Mouse (Mus musculus) layer of hippocampus, postnatal 25 days (tissue): ENCODE data around the gene Evx2. TPM values are rescaled to one million over a fixed set of nuclear protein-coding genes. Genes with fewer than 3 reads are reported as not detected.
A peak's percentile ranks its signal among the peaks of the same experiment; 100 is the strongest.

Experiments used
- DNase-seq, 2 experiments: peaks; one replicate each; pipeline ENCODE4 v3.0.0; 2022; ENCODE audit warnings: mixed read lengths in 2 of 2, low spot score in 1 of 2; ENCODE audit errors: extremely low spot score in 1 of 2
- total RNA-seq, 2 experiments: library from RNA; stranded (reverse); gene quantifications; 2 replicates each; pipeline ENCODE4 v1.2.3; 2021

Gene Evx2
- total RNA-seq = not detected

DNA sequence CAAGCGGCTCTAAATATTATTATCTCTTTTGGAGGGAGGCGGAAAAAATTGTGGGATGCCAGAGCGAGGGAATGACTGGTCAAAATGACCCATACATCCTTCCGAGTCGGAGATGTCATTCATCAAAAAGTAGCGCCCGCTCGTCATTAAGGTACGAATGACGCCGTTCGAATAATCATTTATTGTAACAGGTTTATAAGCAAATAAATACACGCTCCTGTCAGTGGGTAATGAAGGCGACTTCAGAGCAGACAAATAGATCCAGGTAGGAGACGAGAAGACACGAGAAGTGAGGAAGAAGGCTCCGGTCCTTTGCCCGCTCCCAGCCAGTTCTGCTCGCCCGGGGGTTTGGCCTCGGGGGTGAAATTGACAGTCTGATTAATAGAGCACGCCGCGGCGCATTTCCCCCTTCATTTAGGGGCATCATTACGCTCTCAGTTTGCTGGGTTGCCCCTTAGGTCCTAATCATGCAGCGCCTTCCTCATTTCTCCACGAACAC, at the start of gene Evx2:
Gene Evx2, minus strand, starts transcription at position 51 of the 499 bp plus-strand sequence.
- no peak for DNase-seq

DNA sequence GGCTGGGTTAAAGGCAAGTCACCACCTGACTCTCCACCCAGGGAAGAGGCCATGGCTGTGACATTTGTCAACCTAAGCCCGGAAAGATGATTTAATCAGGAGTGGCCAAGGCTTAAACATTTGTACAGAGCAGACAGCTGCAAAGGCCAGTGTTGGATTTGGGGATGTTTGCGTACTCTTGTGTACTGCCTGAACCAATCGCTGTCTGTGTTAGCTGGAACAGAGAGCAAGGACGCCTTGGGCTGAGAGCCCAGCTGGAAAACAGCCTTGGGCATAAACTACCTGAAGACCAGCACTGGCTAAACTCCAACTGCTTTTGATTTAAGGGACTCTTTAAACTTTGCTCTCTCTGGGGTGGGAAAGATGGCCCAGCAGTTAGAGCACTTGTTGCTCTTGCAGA, 49.3 kb upstream of the Evx2 start:
- no peak for DNase-seq

DNA sequence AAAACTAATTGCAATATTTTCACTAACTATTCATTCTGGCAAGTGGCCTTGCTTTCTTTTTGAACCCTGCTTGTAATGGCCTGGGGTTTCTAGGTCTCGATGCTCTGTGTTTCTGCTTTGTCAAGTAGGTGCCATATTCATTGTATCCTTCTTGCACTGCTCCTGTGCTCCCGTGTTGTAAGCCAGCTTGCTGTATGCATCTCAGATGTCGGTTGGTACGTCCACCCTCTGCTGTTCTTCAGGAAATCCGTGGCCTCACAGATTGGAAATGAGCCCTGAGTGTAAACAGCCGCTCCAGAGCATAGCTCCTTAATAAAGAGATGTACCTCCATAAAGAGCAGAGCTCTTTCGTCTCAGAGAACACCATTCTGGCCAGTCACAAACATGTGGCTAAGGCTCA, 48.2 kb upstream of the Evx2 start:
- no peak for DNase-seq

DNA sequence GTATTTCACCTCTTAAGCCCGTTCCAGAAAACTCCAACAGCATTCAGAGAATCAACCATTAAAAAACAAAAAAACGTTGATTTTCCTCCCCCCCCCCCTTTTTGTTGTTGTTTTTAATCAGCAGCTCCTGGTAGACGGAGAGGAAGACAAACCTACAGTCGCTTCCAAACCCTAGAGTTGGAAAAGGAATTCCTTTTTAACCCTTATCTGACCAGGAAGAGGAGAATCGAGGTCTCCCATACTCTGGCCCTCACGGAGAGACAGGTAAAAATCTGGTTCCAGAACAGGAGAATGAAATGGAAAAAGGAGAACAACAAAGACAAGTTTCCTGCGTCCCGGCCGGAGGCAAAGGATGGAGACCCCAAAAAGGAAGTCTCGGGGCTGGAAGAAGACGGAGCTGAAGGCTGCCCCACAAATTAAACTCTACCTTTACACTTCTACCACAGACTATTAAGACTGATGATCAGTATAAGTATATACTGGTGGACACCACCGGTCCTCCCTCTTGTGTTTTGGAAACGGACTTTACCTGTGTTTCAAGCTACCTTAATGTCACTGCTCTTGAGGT, 47.1 kb upstream of the Evx2 start:
- no peak for DNase-seq

DNA sequence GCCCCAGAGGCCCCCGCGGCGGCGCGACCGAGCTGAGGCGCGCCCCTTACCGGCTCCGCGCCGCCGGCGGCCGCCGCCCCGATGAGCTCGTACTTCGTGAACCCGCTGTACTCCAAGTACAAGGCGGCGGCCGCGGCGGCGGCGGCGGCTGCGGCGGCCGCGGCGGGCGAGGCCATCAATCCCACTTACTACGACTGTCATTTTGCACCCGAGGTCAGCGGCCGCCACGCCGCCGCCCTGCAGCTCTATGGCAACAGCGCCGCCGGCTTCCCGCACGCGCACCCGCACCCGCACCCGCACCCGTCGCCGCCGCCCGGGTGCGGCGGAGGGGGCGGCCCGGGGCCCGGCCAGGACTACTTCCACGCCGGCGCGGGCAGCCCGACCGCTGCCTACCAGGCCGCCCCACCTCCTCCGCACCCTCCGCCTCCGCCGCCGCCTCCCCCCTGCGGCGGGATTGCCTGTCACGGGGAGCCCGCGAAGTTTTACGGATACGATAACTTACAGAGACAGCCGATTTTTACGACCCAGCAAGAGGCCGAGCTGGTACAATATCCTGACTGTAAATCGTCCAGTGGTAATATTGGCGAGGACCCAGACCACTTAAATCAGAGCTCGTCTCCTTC, 46.2 kb upstream of the Evx2 start:
- DNase-seq = no peak

DNA sequence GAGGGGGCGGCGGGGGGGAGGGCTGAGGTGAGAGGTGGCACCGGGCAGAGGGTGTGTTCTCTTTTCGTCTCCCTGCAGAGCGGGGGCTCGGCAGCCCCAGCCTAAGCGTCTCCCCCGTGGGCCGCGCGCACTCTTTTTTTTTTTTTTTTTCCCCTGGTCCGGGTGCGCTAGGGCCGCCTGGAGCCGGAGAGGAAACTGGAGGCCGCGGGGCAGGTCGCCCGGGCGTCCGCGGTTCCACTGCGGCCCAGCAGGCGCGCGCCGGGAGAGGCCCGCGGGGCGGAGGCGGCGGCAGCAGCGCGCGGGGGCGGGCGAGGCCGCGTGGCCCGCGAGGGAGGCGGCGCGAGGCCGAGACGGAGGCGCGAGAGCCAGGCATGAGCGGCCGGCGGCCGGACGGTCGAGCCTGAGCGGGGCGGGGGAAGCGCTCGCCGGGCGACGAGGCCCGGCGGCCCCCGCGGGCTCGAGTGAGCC, 45.7 kb upstream of the Evx2 start:
- DNase-seq = no peak

DNA sequence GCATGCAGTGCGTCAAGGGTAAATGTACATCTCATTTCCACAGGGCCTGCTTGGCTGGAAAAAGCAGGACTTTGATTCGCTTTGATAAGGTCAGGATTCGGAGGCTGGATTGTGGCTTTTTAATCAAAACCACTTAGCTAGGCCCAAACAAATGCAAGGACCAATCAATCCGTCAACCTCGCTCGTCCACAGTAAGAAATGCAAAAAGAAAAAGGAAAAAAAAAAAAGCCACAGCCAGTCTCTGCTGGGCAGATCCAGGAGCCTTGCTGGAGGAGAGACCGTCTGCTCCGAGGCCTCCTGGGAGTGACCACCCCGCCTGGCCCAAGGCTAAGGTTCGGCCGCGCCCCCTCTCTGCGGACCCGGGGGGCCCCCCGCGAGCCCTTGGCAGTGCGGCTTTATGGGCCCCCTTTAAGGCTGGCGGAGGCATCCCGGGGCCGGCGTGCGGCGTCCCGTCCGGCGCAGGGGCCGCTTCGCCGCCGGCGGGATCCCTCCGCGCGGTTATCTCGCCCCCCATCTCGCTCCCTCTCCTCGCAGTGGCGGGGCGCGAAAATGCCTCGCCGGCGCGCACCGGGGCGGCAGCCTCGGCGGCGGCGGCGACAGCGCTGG, 45.1 kb upstream of the Evx2 start, which contains the start of gene Hoxd8:
Gene Hoxd8, plus strand, starts transcription at position 223 of the 606 bp plus-strand sequence.
- no peak for DNase-seq

DNA sequence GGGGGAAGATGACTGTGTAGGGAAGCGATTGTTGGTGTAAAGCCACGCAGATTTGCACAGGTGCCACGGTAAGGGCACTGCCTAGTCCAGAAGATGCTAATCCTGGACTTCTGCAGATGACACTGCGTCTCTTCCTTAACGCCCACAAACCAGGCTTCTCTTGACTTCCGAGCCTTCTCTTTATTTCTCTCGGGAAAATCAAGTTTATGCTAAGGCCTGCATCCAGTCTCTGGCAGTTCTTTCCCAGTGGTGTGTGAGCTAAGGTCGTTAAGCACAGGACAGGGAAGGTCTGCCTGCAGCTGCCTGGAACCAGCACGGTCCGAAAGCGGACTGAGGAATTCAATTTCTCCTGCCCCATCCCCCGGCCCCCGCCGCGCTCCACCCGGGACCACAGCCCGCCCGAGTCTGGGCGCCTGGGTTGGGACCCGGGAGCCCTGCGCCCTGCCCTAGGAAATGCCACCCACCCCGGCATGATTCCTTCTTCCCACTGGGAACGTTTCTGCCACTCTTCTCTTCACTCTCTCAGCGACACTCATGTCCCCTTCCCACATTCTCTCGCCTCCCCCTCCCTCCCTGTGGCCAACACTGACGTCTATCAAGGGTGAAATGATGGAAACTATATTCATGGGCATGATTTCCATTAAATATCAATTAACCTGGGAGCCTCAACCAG, 44.5 kb upstream of the Evx2 start:
- DNase-seq = no peak

DNA sequence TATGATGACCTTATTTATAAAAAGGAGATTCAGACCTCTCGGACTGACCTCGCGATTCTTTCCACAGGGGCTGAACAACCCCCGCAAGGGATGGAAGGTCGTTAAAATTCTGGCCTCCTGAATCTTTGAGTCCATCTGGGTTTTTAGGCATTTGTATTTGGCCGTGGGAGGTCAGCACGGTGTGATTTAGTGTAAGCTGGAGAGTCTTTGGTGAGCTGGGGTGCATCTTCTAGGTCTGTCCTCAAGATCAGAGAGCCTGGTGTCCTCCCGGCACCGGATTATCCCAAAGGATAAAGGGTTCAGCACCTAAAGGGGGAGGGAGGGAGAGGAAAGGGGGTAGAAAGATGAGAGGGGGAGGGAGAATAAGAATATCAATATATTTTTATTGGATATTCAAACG, 44.0 kb upstream of the Evx2 start:
- DNase-seq = no peak

DNA sequence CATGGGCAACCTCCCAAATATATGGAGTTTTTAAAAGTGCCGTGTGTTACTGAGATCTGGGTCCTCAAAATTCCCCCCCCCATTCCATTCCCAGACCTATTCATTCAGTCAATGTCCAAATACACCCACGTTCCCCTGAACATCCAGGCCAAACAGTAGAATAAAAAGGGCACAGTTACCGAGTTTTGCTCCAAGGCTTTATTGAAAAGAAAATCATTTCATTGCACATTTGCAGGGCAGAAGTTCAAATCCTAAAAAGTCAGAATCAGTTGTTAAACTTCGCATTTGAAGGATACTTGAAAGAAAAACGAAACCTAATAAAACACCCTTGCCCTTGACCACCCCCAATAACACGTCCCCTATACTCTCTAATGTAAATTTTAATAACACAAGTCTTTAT, 43.5 kb upstream of the Evx2 start:
- DNase-seq = no peak

DNA sequence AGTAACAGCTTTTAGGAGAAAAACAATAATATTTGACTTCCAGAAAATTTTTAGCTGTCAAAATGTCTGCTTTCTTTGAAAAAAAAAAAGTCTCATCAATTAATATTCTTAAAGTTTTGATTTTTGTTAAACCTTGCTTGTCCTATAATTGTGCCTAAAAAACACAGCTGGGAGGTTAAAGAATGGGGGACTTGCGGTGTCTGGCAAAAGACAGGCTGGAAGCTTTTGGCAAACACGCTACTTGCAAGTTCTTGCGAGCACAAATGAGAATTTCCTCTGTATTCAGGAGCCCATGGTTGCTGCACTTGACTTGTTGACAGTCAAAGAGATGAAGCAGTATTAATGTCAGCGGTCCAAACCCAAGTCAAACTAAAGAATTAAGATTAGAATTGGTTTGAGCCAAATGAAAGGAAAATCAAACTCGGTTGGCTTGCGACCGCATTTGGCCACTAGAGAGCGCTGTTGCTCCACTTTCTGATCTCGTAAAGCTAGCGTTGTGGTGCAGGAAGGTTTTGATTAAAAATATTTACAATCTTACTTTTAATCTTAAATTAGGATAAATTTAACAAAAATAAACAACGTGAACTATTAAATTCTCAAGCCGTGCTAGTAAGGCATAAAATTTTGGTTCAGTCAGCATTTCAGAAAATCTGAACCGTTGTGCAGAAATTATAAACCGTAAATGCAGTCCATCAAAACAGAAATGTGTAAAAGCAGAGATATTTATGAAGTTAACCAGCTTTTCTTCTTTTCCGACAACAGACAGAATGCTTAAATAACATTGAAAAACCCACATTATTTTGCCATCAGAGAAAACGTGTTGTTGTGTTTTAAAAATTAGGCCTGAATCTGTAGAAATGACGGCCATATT, 42.8 kb upstream of the Evx2 start:
- peak; percentile 68 to 94 for DNase-seq

DNA sequence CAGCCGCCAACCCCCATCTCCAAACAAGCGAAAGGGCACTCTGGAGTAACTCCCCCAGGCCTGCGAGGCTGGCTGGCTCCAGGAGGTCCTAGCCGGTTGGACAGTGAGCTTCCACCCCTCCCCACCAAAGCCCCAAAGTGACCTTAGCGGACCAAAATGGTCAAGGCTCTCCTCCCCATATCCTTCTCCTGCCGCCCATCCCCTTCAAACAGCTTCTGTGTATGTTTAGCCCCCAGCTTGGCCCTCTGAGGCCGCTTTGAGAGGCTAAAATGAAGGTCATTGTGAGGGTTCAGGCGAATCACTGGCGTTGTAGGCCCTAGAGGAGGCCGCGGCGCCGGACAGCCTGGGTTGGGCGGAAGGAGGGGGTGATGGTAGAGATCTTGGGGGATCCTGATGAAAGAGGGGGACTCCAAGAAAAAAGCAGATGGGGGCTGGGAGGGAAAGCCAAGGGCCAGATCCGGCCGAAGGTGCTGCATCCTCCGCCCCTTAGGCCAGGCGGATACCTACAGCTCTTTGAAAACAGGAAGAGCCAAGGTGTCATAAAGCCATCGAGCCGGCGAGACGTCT, 41.3 kb upstream of the Evx2 start:
- DNase-seq = no peak

DNA sequence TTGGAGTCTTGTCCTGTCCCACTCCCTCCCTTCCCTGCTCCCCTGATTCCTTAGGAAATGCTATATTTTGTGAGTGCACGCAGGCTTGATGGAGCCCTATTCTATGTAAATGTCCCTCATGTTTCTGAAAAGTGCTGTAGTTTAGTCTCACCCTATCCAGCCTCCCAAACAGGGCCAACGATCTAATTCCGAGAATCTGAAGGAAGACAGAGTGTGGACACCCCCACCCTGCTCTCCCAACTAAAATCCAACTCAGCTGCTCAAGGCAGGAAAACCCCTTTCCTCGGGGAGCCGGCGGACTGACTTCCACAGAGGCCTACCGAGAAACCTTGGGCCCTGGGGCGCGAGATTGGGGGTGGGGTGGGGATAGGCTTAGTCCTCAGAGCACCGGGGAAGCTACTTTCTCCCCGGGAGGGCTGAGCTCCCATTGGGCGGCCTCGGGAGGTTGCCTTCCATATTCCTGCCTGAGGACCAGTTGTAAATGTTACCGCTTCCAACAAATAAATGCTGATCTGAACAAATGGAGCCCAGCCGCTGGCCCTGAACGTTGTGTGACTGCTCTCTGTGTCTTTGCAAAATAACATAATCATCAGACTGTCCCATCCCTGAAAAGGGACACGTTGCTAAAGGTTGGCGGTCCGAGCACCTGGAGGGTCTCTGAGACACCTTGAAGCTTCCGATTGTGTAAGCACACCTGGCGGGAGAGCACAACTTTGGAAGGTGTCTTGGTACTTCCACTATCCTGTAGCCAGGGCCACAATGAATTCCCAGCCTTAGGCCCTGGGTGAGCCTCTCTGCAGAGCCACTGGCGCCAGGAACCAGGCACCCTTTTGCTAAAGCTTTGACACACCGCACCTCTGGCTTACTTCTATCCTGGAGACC, 40.5 kb upstream of the Evx2 start:
- no peak for DNase-seq

DNA sequence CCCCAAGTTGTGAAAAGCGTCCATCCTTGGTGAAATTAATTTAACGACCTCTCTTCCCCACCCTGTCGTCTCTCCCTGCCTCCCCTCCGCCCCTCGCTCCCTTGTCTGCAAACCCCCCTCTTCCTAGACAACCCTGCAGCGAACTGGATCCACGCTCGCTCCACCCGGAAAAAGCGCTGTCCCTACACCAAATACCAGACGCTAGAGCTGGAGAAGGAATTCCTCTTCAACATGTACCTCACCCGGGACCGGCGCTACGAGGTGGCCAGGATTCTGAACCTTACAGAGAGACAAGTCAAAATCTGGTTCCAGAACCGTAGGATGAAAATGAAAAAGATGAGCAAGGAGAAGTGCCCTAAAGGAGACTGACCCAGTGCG, 39.7 kb upstream of the Evx2 start:
- no peak for DNase-seq

DNA sequence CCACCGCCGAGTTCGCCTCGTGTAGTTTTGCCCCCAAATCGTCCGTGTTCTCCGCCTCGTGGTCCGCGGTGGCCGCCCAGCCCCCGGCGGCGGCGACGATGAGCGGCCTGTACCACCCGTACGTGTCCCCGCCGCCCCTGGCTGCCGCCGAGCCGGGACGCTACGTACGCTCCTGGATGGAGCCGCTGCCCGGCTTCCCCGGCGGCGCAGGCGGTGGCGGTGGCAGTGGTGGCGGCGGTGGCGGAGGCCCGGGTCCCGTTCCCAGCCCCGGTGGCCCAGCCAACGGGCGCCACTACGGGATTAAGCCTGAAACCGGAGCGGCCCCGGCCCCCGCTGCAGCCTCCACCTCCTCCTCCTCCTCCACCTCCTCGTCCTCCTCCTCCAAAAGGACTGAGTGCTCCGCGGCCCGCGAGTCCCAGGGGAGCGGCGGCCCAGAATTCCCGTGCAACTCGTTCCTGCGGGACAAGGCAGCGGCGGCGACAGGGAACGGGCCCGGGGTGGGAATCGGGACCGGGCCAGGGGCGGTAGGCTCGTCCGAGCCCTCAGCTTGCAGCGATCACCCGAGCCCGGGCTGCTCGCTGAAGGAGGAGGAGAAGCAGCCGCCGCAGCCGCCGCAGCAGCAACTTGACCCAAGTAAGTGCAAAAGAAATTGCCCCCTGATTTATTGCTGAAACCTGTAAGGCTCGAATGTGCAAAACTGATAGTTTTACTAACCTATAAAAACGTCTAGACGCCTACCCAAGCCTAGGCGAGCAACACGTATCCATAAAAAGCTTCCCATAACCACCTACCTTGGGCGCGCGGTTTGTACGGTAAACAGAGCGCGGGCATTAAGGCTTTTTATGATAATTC, 39.1 kb upstream of the Evx2 start:
- no peak for DNase-seq

DNA sequence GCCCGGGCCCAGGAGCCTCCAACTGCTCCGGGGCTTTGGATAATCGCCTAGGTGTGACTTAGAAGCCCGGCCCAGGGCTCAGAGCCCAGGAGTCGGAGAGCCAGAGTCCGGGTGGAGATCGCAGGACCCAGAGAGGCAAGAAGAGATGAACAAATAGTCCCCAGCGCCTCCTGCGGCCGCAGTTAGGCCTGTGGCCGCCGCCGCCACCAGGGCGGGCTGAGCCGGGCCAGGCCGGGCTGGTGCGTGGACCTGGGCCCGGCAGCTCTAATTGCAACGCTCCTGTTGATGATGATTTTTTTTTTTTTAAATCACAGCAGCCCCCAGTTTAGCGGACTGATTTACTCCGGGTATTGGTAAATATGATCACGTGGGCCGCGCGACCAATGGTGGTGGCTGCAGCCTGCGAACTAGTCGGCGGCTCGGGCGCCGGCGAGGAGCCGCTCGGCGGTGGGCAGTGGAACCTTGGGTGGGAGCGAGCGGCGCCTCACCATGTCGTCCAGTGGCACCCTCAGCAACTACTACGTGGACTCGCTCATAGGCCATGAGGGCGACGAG, 38.3 kb upstream of the Evx2 start, which contains the start of gene Hoxd9:
Gene Hoxd9, plus strand, starts transcription at position 161 of the 555 bp plus-strand sequence.
- DNase-seq = no peak

DNA sequence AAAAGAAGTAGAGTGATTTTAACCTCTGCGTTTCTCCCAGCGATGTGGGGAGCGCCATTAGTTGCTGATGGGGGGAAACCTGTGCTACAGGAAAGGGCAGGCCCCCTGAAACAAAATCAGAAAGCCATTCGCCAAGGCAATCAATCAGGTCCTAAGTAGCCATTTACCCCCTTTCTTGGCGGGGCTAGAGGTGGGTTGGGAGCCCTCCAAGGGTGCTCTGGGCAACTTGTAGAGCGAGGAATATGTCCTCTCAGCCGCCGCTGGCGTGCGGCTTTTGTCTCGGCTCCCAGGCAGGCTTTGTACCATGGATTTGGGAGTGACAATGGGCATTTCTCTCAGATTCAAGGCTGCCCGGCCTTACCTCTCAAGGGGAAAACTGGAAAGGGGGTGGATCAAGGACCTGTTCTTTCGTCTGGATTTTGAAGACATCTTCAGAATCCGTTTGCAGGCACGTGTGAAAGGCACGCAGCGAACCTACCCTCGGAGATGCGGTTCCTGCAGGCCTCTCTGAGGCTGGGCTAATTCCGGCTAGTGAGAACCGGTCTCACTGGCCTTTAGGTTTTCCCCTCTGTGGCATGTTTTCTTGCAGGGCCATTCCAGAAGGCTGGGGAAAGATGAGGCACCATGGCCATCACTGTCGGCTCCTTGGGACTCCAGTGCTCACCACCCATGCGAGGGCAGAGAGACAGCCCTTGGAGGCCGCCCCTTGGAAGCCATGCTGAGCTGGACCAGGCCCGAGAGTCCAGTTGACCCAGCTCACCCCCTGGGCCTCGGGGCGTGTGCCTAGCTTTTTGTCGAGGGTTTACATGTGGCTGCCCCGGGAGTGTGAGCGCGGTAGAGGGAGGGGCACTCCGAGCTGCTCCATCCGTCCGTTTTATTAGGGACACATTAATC, 37.3 kb upstream of the Evx2 start:
- DNase-seq = no peak
